Comparison of ENCODE assay signal across 13 mouse cellular contexts in the genomic region with DNA sequence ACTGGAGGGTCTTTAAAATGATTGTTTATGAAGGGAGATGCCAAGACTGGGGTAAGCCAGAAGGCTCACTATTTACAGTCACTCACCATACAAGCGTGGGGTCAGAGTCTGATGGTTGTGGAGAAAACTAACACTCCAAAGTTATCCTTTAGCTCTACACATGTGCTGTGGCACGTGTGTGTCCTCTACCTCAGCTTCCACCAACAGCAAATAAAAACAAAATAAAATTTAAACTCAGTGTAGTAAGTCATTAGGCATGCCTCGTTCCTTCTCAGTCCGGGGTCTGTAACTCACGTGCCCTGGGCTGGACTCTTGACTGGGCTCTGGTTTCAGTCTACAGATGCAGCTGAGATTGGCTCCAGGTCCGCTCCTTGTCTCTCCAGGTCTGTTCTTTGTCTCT.
"Had no signal": no experiment of that assay in that cellular context is flagged by ENCODE, and none has a peak within 500 bp of the region (broad histone marks: within the 10 kb centered on the region; RNA-seq: fewer than 3 reads in every experiment).

No protein-coding gene starts in this region.

- H3K27ac ChIP-seq: layer of hippocampus, adult 2 months; limb, embryonic 12.5 days; liver, embryonic 13.5 days; midbrain, embryonic 10.5 days; neural tube, embryonic 15.5 days had no signal

- DNase-seq: liver, embryonic 13.5 days; lung, embryonic 14.5 days; lung, postnatal 10 days; lung, postnatal 4 days; midbrain, embryonic 14.5 days; right cerebral cortex, adult 18-20 months; right cerebral cortex, postnatal 25 days; thymus, postnatal 4 days had no signal

- H3K36me3 ChIP-seq: limb, embryonic 12.5 days; liver, embryonic 13.5 days; midbrain, embryonic 10.5 days; neural tube, embryonic 15.5 days had no signal

- H3K9ac ChIP-seq: limb, embryonic 12.5 days; liver, embryonic 13.5 days; lung, embryonic 14.5 days; neural tube, embryonic 15.5 days had no signal

- H3K4me2 ChIP-seq: limb, embryonic 12.5 days; liver, embryonic 13.5 days; lung, embryonic 14.5 days; neural tube, embryonic 15.5 days had no signal

- H3K4me1 ChIP-seq: neural tube, embryonic 15.5 days had no signal

- H3K27me3 ChIP-seq: limb, embryonic 12.5 days; liver, embryonic 13.5 days; neural tube, embryonic 15.5 days had no signal

- H3K9me3 ChIP-seq: limb, embryonic 12.5 days; liver, embryonic 13.5 days; midbrain, embryonic 10.5 days; neural tube, embryonic 15.5 days had no signal

- H3K4me3 ChIP-seq: layer of hippocampus, adult 2 months; limb, embryonic 12.5 days; liver, embryonic 13.5 days; midbrain, embryonic 10.5 days; myocyte; neural tube, embryonic 15.5 days had no signal
